Comparison of ENCODE assay signal across 9 mouse cellular contexts in genomic region chr9:119031772-119032171, GRCm38 (mm10). TPM values are rescaled to one million over a fixed set of nuclear protein-coding genes. Genes with fewer than 3 reads are reported as not detected.
DNase-seq lines count a peak whose midpoint lies in the region; ATAC-seq and TF ChIP-seq lines count a peak whose summit lies in the region.
"Had no signal": no experiment of that assay in that cellular context is flagged by ENCODE, and none has a peak within 500 bp of the region (broad histone marks: within the 10 kb centered on the region; RNA-seq: fewer than 3 reads in every experiment).

No protein-coding gene starts in this region.

- no peak overlapping the region for H3K4me3 ChIP-seq in hindbrain, embryonic 15.5 days
- H3K4me3 ChIP-seq in hindbrain, embryonic 14.5 days (replicated peaks; ENCODE audit: low read length) = no peak overlapping the region
- no peak overlapping the region for H3K4me3 ChIP-seq in embryonic facial prominence, embryonic 11.5 days (ENCODE audit: low read depth, low read length)
- H3K4me3 ChIP-seq in heart, postnatal 0 days (ENCODE audit: low read depth, low read length) = no peak overlapping the region
- H3K4me3 ChIP-seq in lung, postnatal 0 days (ENCODE audit: low read depth, low read length) = no peak overlapping the region
- H3K4me3 ChIP-seq: liver, embryonic 13.5 days had no signal

- no peak overlapping the region for H3K4me2 ChIP-seq in hindbrain, embryonic 15.5 days
- H3K4me2 ChIP-seq in hindbrain, embryonic 14.5 days (replicated peaks) = no peak overlapping the region
- no peak overlapping the region for H3K4me2 ChIP-seq in embryonic facial prominence, embryonic 11.5 days (ENCODE audit: low read depth, low read length)
- H3K4me2 ChIP-seq in heart, postnatal 0 days (ENCODE audit: low read depth, low read length) = no peak overlapping the region
- no peak overlapping the region for H3K4me2 ChIP-seq in lung, postnatal 0 days (replicated peaks; ENCODE audit: low read depth, low read length)
- H3K4me2 ChIP-seq: liver, embryonic 13.5 days had no signal

- H3K9me3 ChIP-seq in hindbrain, embryonic 15.5 days = no peaks in the 10 kb centered on the region
- H3K9me3 ChIP-seq in hindbrain, embryonic 14.5 days (ENCODE audit: control insufficient read depth, low read length) = no peaks in the 10 kb centered on the region
- no peaks in the 10 kb centered on the region for H3K9me3 ChIP-seq in embryonic facial prominence, embryonic 11.5 days (replicated peaks; ENCODE audit: control insufficient read depth, low read length)
- no peaks in the 10 kb centered on the region for H3K9me3 ChIP-seq in heart, postnatal 0 days (replicated peaks; ENCODE audit: control insufficient read depth, low read length)
- H3K9me3 ChIP-seq in lung, postnatal 0 days (ENCODE audit: low read length) = no peaks in the 10 kb centered on the region
- H3K9me3 ChIP-seq: liver, embryonic 13.5 days had no signal

- peak overlapping the region; percentile 3 for H3K27ac ChIP-seq in hindbrain, embryonic 15.5 days (replicated peaks)
- H3K27ac ChIP-seq in hindbrain, embryonic 14.5 days = no peak overlapping the region
- H3K27ac ChIP-seq in embryonic facial prominence, embryonic 11.5 days (replicated peaks; ENCODE audit: low read depth, low read length) = peak overlapping the region; percentile 31; the same call in 1 of the 2 replicates
- H3K27ac ChIP-seq in heart, postnatal 0 days (ENCODE audit: low read depth) = peak overlapping the region; percentile 47
- H3K27ac ChIP-seq in lung, postnatal 0 days (ENCODE audit: low read length) = no peak overlapping the region
- H3K27ac ChIP-seq: liver, embryonic 13.5 days had no signal

- no peak for TF ChIP-seq EP300 in heart, postnatal 0 days (IDR thresholded peaks at IDR 0.05; ENCODE audit: low read depth)
- TF ChIP-seq EP300 in lung, postnatal 0 days (IDR thresholded peaks at IDR 0.05) = no peak

- no peak for DNase-seq in hindbrain, embryonic 14.5 days (ENCODE audit: low spot score)
- DNase-seq in embryonic facial prominence, embryonic 11.5 days (ENCODE audit: low spot score) = no peak
- no peak for DNase-seq in heart, postnatal 0 days (ENCODE audit: low spot score)
- DNase-seq in lung, postnatal 0 days (ENCODE audit: low spot score) = peak; percentile 31
- no peak for DNase-seq in natural killer cell, adult 2 months (ENCODE audit: low spot score in 2 of 2)
- no peak for DNase-seq in T-cell, adult 2 months (ENCODE audit: low spot score)
- no peak for DNase-seq in right cerebral cortex, postnatal 36 days (ENCODE audit: low spot score in 2 of 2)
- DNase-seq: liver, embryonic 13.5 days had no signal

- H3K9ac ChIP-seq in hindbrain, embryonic 15.5 days = no peak overlapping the region
- H3K9ac ChIP-seq in hindbrain, embryonic 14.5 days = no peak overlapping the region
- no peak overlapping the region for H3K9ac ChIP-seq in embryonic facial prominence, embryonic 11.5 days (replicated peaks; ENCODE audit: low read length)
- H3K9ac ChIP-seq in heart, postnatal 0 days (replicated peaks; ENCODE audit: low read depth, low read length) = no peak overlapping the region
- no peak overlapping the region for H3K9ac ChIP-seq in lung, postnatal 0 days (replicated peaks; ENCODE audit: low read depth)
- H3K9ac ChIP-seq: liver, embryonic 13.5 days had no signal

- H3K27me3 ChIP-seq in hindbrain, embryonic 15.5 days = no peaks in the 10 kb centered on the region
- no peaks in the 10 kb centered on the region for H3K27me3 ChIP-seq in hindbrain, embryonic 14.5 days (ENCODE audit: control insufficient read depth, insufficient read depth, low read length)
- no peaks in the 10 kb centered on the region for H3K27me3 ChIP-seq in embryonic facial prominence, embryonic 11.5 days (ENCODE audit: control insufficient read depth, insufficient read depth, low read length)
- H3K27me3 ChIP-seq in heart, postnatal 0 days (ENCODE audit: control insufficient read depth, insufficient read depth, low read length) = no peaks in the 10 kb centered on the region
- H3K27me3 ChIP-seq in lung, postnatal 0 days (replicated peaks; ENCODE audit: insufficient read depth, low read length) = no peaks in the 10 kb centered on the region
- H3K27me3 ChIP-seq: liver, embryonic 13.5 days had no signal

- no peak for TF ChIP-seq CTCF in heart, postnatal 0 days (IDR thresholded peaks at IDR 0.05; ENCODE audit: low read depth)
- TF ChIP-seq CTCF in lung, postnatal 0 days (IDR thresholded peaks at IDR 0.05) = no peak

- H3K4me1 ChIP-seq in hindbrain, embryonic 15.5 days (replicated peaks) = peaks cover 41% of the 10 kb centered on the region
- peaks cover 34% of the 10 kb centered on the region for H3K4me1 ChIP-seq in hindbrain, embryonic 14.5 days (replicated peaks; ENCODE audit: control insufficient read depth, insufficient read depth, low read length)
- H3K4me1 ChIP-seq in embryonic facial prominence, embryonic 11.5 days (ENCODE audit: control insufficient read depth, insufficient read depth, low read length) = peaks cover 10% of the 10 kb centered on the region
- no peaks in the 10 kb centered on the region for H3K4me1 ChIP-seq in heart, postnatal 0 days (ENCODE audit: control insufficient read depth, insufficient read depth)
- H3K4me1 ChIP-seq in lung, postnatal 0 days (ENCODE audit: insufficient read depth, low read depth, low read length) = no peaks in the 10 kb centered on the region
- H3K4me1 ChIP-seq: liver, embryonic 13.5 days had no signal

- H3K36me3 ChIP-seq in hindbrain, embryonic 15.5 days = peaks cover 3% of the 10 kb centered on the region; the same call in 1 of the 2 replicates
- H3K36me3 ChIP-seq in hindbrain, embryonic 14.5 days (replicated peaks; ENCODE audit: control insufficient read depth, insufficient read depth) = no peaks in the 10 kb centered on the region; the same call in 1 of the 2 replicates
- H3K36me3 ChIP-seq in embryonic facial prominence, embryonic 11.5 days (replicated peaks; ENCODE audit: control insufficient read depth, insufficient read depth, low read depth, low read length) = no peaks in the 10 kb centered on the region
- H3K36me3 ChIP-seq in heart, postnatal 0 days (replicated peaks; ENCODE audit: control insufficient read depth, insufficient read depth, low read length) = peaks cover 20% of the 10 kb centered on the region
- peaks cover 16% of the 10 kb centered on the region; the same call in 1 of the 2 replicates for H3K36me3 ChIP-seq in lung, postnatal 0 days (ENCODE audit: insufficient read depth, low read length)

- no peak for ATAC-seq in hindbrain, embryonic 15.5 days (ENCODE audit: low FRiP score, low read depth)
- no peak for ATAC-seq in hindbrain, embryonic 14.5 days (ENCODE audit: low FRiP score)
- no peak for ATAC-seq in embryonic facial prominence, embryonic 11.5 days (replicated peaks; ENCODE audit: insufficient number of reproducible peaks, low FRiP score, low TSS enrichment, low read depth)
- ATAC-seq in heart, postnatal 0 days (ENCODE audit: insufficient read depth, low read depth) = no peak
- peak; percentile 37; the same call in 1 of the 2 replicates for ATAC-seq in lung, postnatal 0 days

- WGBS in hindbrain, embryonic 15.5 days = 80% methylated on average over 14 of the region's 14 CpGs
- 75% methylated on average over 14 of the region's 14 CpGs for WGBS in hindbrain, embryonic 14.5 days
- WGBS in embryonic facial prominence, embryonic 11.5 days = 81% methylated on average over 14 of the region's 14 CpGs
- WGBS in heart, postnatal 0 days = 67% methylated on average over 14 of the region's 14 CpGs
- WGBS in lung, postnatal 0 days = 70% methylated on average over 14 of the region's 14 CpGs

RNA-seq across cellular contexts. Expression of gene Vill, which starts 20.8 kb away (rescaled TPM):
- 3.3 and 3.6 TPM in 2 replicates for polyA plus RNA-seq in hindbrain, embryonic 15.5 days (2015; fragmentation: Nextera tagmentation; extraction: Ambion mirVana)
- polyA plus RNA-seq in hindbrain, embryonic 14.5 days (2014; fragmentation: Nextera tagmentation; extraction: Ambion mirVana) = 3.1 and 4.4 TPM in 2 replicates
- 15.5 and 19.2 TPM in 2 replicates for polyA plus RNA-seq in embryonic facial prominence, embryonic 11.5 days (2014; fragmentation: Nextera tagmentation; extraction: Ambion mirVana)
- 4.8 and 12.6 TPM in 2 replicates for total RNA-seq in heart, postnatal 0 days (2014; rRNA removed; ENCODE audit: low replicate concordance)
- polyA plus RNA-seq in heart, postnatal 0 days (2015; fragmentation: Nextera tagmentation; extraction: Ambion mirVana) = 3.8 and 4.4 TPM in 2 replicates
- 16.6 and 20.0 TPM in 2 replicates for polyA plus RNA-seq in lung, postnatal 0 days (2015; fragmentation: Nextera tagmentation; extraction: Ambion mirVana)

Comparison
In these comparisons a context has a peak if more than half of its experiments do, and no peak if none do; other contexts are left out.
1. H3K27ac ChIP-seq: peak in hindbrain, embryonic 15.5 days (single experiment), embryonic facial prominence, embryonic 11.5 days (single experiment) and heart, postnatal 0 days (single experiment); none in hindbrain, embryonic 14.5 days (single experiment) and lung, postnatal 0 days (single experiment).